Mouse (Mus musculus): ENCODE results near the gene Mtus2.
A peak's percentile ranks its signal among the peaks of the same experiment; 100 is the strongest.
"Not testable (repeated sequence)": the region's sequence is repeated elsewhere in the genome, so short reads cannot be mapped to it uniquely, and the experiment has no call there.

Gene Mtus2

GRCm38 (mm10) chr5:148282093-148282492 lies 325.0 kb downstream of the Mtus2 start:
- no peak for DNase-seq (ENCODE audit: low read depth)

GRCm38 (mm10) chr5:148282631-148283030 lies 325.5 kb downstream of the Mtus2 start:
- DNase-seq (ENCODE audit: low read depth): no peak

- DNase-seq (ENCODE audit: low read depth): no peak
Measured at GRCm38 (mm10) chr5:148283177-148283576, 326.1 kb downstream of the Mtus2 start.

GRCm38 (mm10) chr5:148283584-148283983 lies 326.5 kb downstream of the Mtus2 start:
- no peak for DNase-seq (ENCODE audit: low read depth)

GRCm38 (mm10) chr5:148287529-148287928 lies 330.4 kb downstream of the Mtus2 start:
- DNase-seq (ENCODE audit: low read depth): no peak

GRCm38 (mm10) chr5:148288804-148289203 lies 331.7 kb downstream of the Mtus2 start:
- no peak for DNase-seq (ENCODE audit: low read depth)

GRCm38 (mm10) chr5:148289951-148290350 lies 332.8 kb downstream of the Mtus2 start:
- DNase-seq (ENCODE audit: low read depth): no peak

GRCm38 (mm10) chr5:148292862-148293261 lies 335.7 kb downstream of the Mtus2 start:
- no peak for DNase-seq (ENCODE audit: low read depth)

GRCm38 (mm10) chr5:148293346-148293745 lies 336.2 kb downstream of the Mtus2 start:
- no peak for DNase-seq (ENCODE audit: low read depth)

- no peak for DNase-seq (ENCODE audit: low read depth)
Measured at GRCm38 (mm10) chr5:148302968-148303367, 345.8 kb downstream of the Mtus2 start.

- no peak for DNase-seq (ENCODE audit: low read depth)
Measured at GRCm38 (mm10) chr5:148304112-148304511, 347.0 kb downstream of the Mtus2 start.

GRCm38 (mm10) chr5:148310790-148311189 lies 353.7 kb downstream of the Mtus2 start:
- DNase-seq (ENCODE audit: low read depth): no peak

GRCm38 (mm10) chr5:148312443-148312842 lies 355.3 kb downstream of the Mtus2 start:
- no peak for DNase-seq (ENCODE audit: low read depth)

- DNase-seq (ENCODE audit: low read depth): no peak
Measured at GRCm38 (mm10) chr5:148314931-148315330, 357.8 kb downstream of the Mtus2 start.

GRCm38 (mm10) chr5:148325317-148325885 lies 368.3 kb downstream of the Mtus2 start:
- DNase-seq (ENCODE audit: low read depth): peak; percentile 34

GRCm38 (mm10) chr5:148326295-148326694 lies 369.2 kb downstream of the Mtus2 start:
- DNase-seq (ENCODE audit: low read depth): not testable (repeated sequence)

- DNase-seq (ENCODE audit: low read depth): no peak
Measured at GRCm38 (mm10) chr5:148328982-148329381, 371.9 kb downstream of the Mtus2 start.

GRCm38 (mm10) chr5:148331229-148331776 lies 374.2 kb downstream of the Mtus2 start:
- no peak for DNase-seq (ENCODE audit: low read depth)

- no peak for DNase-seq (ENCODE audit: low read depth)
Measured at GRCm38 (mm10) chr5:148331926-148332621, 375.0 kb downstream of the Mtus2 start.

- peak; percentile 41 for DNase-seq (ENCODE audit: low read depth)
Measured at GRCm38 (mm10) chr5:148332622-148332974, 375.5 kb downstream of the Mtus2 start.

GRCm38 (mm10) chr5:148339126-148339525 lies 382.0 kb downstream of the Mtus2 start:
- DNase-seq (ENCODE audit: low read depth): no peak

- DNase-seq (ENCODE audit: low read depth): peak; percentile 21
Measured at GRCm38 (mm10) chr5:148342061-148342741, 385.1 kb downstream of the Mtus2 start.

- DNase-seq (ENCODE audit: low read depth): no peak
Measured at GRCm38 (mm10) chr5:148344374-148344773, 387.3 kb downstream of the Mtus2 start.
